Mouse (Mus musculus) heart, adult 11 months (tissue): ENCODE measurements at regions not wholly inside any gene's neighbourhood (a gene's known extent, or its start where the extent isn't known, plus 50 kb on each side); places are given as distances from the start of the nearest gene placed in this dataset.

Experiments
- DNase-seq: peaks from one replicate; pipeline ENCODE4 v3.0.0; 2022

- DNase-seq = peak; percentile 40
Measured at GRCm38 (mm10) chr7:125182266-125182665, 262.2 kb upstream of the Kdm8 start.

- DNase-seq = peak; percentile 39
Measured at GRCm38 (mm10) chr7:125183011-125183410, 261.5 kb upstream of the Kdm8 start.

DNA sequence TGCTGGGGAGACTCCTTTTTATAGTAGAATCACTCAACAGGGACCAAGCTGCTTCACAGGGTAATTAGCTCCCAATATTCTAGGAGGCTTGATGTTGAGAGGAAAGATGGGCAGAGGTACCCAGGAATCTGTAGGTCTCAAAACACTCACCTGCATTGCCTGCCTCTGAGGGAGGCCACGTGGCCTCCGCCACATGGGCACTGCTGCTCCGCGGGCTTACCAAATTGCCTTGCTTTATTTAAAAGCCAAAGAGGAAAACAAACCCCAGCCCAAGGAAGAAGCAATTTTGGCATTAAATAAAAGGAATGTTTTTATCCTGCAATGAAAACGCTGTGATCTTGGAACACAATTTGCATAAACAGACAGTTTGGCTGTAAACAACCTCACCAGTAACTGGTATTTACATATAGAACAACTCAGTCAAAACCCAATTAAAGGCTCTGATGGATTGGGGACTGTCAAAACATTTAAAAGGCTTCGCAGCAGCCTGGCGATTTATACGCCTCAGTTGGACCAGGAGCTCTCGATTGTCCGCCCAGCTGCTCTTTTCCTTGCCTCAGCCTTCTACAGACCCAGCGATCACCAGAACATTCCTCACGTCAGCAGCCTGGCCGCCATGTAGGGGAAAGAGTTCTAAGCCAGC is 259.3 kb upstream of the Kdm8 start:
- peak; percentile 36 for DNase-seq

DNA sequence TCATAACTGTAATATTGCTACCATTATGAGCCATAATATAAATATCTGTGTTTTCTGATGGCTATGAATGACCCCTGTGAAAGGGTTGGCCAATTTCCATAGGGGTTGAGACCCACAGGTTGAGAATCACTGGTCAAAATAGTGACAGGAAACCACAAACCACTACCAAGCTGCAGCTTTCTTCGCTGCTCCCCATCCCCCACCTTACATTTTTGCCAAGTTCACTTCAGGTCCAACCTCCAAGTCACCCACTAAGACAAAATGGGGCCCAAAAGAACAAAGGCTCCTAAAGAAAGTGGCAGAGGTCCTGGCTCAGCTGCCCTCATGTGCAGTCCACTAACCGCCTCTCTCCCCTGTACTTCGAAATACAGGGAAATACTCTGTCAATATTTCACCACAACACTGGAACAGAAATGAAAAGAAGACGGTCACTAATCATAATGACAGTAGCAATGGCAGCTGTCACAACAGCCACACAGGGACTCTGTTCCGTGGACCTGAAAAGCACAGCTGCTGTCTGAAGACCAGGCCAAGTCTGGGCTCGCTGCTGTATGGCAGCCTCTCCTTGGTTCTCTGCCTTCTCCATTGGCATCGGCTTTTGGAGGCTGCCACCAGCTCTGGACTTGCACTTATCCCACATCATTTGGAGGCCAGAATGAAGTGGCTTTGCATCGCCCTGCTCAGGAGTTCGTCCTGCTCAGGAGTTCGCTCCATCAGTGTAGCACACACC is 257.3 kb upstream of the Kdm8 start:
- peak; percentile 42 for DNase-seq

- DNase-seq = peak; percentile 61
Measured at GRCm38 (mm10) chr7:125188986-125189385, 255.5 kb upstream of the Kdm8 start.

DNA sequence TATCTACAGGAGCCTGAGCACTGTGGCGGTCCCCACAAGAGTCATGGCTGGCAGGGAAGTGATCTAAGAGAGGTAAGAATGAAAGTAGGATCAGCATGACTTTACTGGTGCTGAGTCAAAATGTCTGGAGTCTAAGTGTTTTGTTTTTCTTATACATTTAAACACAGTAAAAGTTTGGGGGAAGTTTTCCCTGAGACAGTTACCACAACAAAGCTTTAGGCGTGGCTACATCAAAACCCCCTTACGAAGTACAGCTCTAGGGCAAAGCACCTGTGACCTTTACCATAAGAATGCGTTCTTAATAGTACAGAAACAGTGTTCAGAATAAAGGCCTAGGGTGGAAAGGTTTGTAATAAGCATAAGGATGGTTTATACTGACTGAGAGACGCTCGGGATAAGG is 254.4 kb upstream of the Kdm8 start:
- no peak for DNase-seq

DNA sequence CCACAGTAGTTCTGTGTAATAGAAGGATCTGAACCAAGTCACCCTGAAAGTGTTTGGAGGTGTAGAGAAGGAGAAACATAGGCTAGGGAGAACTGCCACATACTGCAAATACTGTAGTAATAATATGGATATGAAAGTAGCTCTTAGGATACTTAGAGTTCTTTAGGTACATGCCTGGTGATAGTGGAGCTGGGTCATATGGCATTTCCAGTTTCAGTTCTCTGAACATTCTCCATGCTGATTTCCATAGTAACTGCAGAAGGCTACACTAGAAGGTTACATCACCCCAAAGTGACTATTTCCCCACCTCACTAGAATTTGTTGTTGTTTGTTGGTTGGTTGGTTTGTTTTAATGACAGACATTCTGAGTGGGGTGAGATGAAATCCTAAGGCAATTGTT is 253.2 kb upstream of the Kdm8 start:
- no peak for DNase-seq

- DNase-seq = peak; percentile 56
Measured at GRCm38 (mm10) chr7:125211346-125211973, 233.0 kb upstream of the Kdm8 start.

DNA sequence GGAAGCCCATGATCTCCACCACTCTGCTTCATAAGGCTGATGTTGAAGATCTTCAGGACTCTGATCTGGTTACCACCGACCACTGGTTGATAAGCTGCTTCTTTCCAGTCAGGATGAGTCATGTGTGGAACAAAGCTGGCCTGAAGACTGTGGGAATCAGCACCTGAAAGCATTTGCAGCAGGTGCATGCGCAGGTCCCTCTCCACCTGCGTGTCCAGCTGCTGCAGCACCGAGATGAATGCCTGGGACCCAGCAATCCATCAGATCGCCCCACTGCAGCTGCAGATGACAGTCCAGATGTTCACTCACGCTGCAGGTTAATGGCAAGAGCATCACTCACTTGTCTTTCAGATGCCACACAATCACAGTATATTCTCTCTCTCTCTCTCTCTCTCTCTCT is 230.4 kb upstream of the Kdm8 start:
- DNase-seq = peak; percentile 69

DNA sequence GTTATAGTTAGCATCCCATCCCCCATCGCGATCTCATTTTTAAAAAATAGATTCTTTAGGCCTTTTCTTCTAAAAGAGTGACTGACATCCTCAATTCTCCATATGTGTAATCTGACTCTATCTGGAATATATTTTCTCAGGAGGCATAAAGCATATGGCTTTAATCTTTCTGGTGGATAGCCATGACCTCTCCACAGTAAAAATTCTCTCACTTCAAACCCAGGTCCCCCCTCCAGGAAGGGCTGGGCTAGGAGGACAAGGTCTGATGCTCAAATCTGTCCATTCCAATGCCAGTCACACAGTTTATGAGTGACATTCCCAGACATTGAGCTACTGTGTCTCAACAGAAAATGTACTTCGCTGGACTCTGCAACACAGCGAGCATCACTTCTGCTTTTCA is 226.8 kb upstream of the Kdm8 start:
- peak; percentile 16 for DNase-seq

GRCm38 (mm10) chr7:125222684-125223083 is 221.8 kb upstream of the Kdm8 start:
- DNase-seq = peak; percentile 63

DNA sequence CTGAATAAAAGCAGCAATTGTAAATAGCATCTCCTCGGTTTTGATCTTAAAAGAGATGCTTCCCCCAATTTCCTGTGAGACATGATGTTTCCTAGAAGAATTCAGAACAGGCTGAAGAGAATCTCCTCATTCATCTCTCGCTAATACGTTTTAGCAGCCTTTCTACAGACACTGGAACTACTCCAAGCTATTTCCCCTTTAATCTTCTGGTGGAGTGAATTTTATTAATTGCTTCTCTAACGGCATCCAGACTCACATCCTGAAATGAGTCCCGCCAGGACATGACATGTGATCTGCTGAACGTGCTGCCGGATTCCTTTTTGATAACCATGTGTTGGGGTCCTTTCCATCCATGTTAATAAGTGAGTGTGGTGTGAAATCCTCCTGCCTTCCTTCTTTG is 209.6 kb upstream of the Kdm8 start:
- peak; percentile 49 for DNase-seq

GRCm38 (mm10) chr7:125237026-125237425 is 207.4 kb upstream of the Kdm8 start:
- DNase-seq = peak; percentile 45

GRCm38 (mm10) chr7:125243021-125243420 is 201.5 kb upstream of the Kdm8 start:
- DNase-seq = peak; percentile 72

- DNase-seq = peak; percentile 89
Measured at GRCm38 (mm10) chr7:125248386-125248785, 196.1 kb upstream of the Kdm8 start.

GRCm38 (mm10) chr7:125250385-125250784 is 194.1 kb upstream of the Kdm8 start:
- peak; percentile 51 for DNase-seq

- DNase-seq = peak; percentile 63
Measured at GRCm38 (mm10) chr7:125250970-125251585, 193.4 kb upstream of the Kdm8 start.

- no peak for DNase-seq
Measured at GRCm38 (mm10) chr7:125254302-125254701, 190.2 kb upstream of the Kdm8 start.

- no peak for DNase-seq
Measured at GRCm38 (mm10) chr7:125259016-125259415, 185.5 kb upstream of the Kdm8 start.

DNA sequence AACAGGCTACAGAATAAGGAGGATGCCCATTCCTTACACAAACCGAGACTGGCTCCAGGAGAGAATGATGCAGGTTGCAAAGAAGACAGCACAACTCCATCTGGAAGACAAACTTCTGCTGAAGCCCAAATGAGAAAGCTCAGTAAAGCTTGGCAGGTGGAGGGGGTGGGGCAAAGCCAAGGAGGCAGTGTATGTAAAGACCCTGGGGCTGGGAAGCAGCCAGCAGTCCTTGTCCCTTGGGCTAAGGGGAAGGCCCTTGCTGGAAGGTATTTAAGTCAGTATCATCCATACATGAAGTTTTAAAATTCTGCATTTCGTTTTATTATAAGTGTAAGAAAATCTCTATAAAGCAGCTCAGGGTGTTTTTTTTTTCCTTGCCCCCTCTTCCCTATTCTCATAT is 182.3 kb upstream of the Kdm8 start:
- no peak for DNase-seq

DNA sequence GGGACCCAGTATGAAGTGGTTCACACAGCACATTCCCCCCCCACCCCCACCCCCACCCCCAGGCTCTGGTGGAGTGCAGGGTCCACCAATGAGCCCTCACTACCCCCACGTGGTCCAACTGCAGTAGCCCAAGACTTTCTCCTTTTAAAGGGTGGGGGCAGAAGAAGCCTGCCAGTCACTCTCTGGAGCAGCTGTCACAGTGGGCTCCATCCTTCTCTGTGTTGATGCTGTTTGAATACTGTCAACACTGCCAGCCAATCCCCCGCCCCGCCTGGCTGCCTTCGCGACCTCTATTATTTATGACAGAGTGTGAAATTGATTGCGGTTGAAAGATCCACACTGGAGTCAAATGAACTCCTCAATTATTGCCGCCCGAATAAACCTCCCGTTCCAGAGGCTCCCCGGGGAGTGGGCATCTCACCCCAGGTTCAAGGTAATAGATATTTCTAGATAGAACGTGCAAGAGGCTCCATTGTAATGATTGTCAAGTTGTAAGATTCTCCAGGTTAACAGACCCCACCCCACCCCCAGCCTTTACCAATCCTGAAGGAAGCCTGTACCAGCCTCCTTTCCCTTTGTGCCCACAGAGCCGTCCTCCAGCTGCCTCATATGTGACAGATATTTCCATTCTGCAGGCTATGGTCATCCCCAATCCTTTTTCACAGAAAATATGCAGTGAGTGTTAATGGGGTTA is 181.7 kb upstream of the Kdm8 start:
- DNase-seq = no peak

DNA sequence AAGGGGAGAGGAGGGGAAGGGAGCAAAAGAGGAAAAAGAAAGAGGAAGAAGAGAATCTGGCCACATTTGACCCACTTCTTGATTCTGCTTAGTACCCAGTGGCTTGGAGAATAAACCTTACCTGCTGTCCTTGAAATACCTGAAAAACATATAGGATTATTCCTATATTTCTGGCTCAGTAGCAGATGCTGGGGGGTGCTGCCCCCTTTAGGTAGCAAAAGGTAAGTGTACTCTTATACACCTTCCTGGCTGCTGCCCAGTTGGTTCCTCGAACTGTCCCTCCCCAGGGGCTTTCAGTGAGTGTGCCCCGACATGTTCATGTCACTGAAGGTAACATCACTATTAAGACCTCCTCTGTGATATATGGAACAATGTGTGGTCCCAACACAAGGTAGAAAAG is 180.7 kb upstream of the Kdm8 start:
- DNase-seq = no peak

- DNase-seq = peak; percentile 90
Measured at GRCm38 (mm10) chr7:125270711-125271110, 173.8 kb upstream of the Kdm8 start.
